Mouse (Mus musculus) liver, postnatal 0 days (tissue): ENCODE measurements around the gene Fezf2.

Source experiments
- CTCF ChIP-seq: sonication (generic); IDR thresholded peaks from 2 replicates; pipeline ENCODE4 v1.5.1; 2016; ENCODE audit warnings: antibody characterized with exemption, low read depth
- EP300 ChIP-seq: IDR thresholded peaks from 2 replicates; pipeline ENCODE4 v1.6.1; 2016; ENCODE audit warnings: antibody characterized with exemption, low read depth, mild to moderate bottlenecking

GRCm38 (mm10) chr14:12349334-12350090 lies 1.5 kb upstream of the Fezf2 start:
- TF ChIP-seq CTCF (no peak), EP300 (no peak)
